Mouse (Mus musculus): ENCODE results near the gene Plekha8. TPM values are rescaled to one million over a fixed set of nuclear protein-coding genes. Genes with fewer than 3 reads are reported as not detected.

The Plekha8 gene
- polyA plus RNA-seq, 1 experiment, result not detected

DNA sequence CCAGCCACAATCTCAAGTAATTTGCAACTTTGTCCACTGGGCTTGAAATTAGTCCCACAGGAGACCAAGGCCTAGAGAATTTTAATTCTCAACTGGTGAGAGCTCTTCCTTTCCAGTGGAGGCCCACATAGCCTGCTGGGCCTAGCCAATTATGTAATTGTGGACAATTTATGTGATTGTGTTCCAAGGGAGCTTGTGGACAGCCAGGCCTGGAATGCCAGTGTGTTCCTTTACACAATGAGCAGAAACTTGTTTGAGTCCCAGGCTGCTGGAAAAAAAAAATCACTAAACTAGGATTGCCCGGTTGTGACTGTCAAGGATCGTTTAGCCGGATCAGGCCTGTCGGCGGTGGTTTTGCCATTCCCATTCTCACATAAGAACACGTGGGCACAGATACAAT lies 98.4 kb downstream of the Plekha8 start:
- WGBS, result 84% methylated on average over 6 of the region's 6 CpGs
- TF ChIP-seq CTCF (IDR thresholded peaks at IDR 0.05; ENCODE audit: insufficient read depth, low read depth, low read length) (no peak), POLR2A (IDR thresholded peaks at IDR 0.05; ENCODE audit: insufficient read depth, low read depth, low read length) (no peak)
- Histone ChIP-seq H3K27ac (ENCODE audit: insufficient read depth, low read depth, low read length) (no peak overlapping the region), H3K4me3 (ENCODE audit: insufficient read depth, low read depth, low read length) (no peak overlapping the region), H3K4me1 (ENCODE audit: control insufficient read depth, insufficient read depth, low read length) (peaks cover 6% of the 10 kb centered on the region; the same call in 1 of the 2 replicates)

Other genes with a start within 250 kb of the Plekha8 start
- not detected in 2 replicates for gene Wipf3, start 165.5 kb upstream of the Plekha8 start, polyA plus RNA-seq (2012; ENCODE audit: insufficient read depth, insufficient read length, low replicate concordance, missing spikeins)
- not detected in 2 replicates for gene Scrn1, start 28.6 kb upstream of the Plekha8 start, polyA plus RNA-seq (2012; ENCODE audit: insufficient read depth, insufficient read length, low replicate concordance, missing spikeins)
- not detected in 2 replicates for gene Fkbp14, start 2.2 kb downstream of the Plekha8 start, polyA plus RNA-seq (2012; ENCODE audit: insufficient read depth, insufficient read length, low replicate concordance, missing spikeins)
- gene Mturn, start 86.5 kb downstream of the Plekha8 start, polyA plus RNA-seq (2012; ENCODE audit: insufficient read depth, insufficient read length, low replicate concordance, missing spikeins), result not detected in 2 replicates
- not detected in 2 replicates for gene Znrf2, start 221.8 kb downstream of the Plekha8 start, polyA plus RNA-seq (2012; ENCODE audit: insufficient read depth, insufficient read length, low replicate concordance, missing spikeins)

Measured in olfactory bulb, adult 2 months (tissue).